Mouse (Mus musculus) forebrain, postnatal 0 days (tissue): ENCODE data around the gene Tanc2. TPM values are rescaled to one million over a fixed set of nuclear protein-coding genes. Genes with fewer than 3 reads are reported as not detected.
A peak's percentile ranks its signal among the peaks of the same experiment; 100 is the strongest.

Experiments used
- ATAC-seq: fragments of 200-750 bp; cut with Nextera tagmentation; 2 replicates; pipeline ENCODE4 v1.8.0; 2017; ENCODE audit warnings: mild to moderate bottlenecking, moderate library complexity
- DNase-seq: peaks from one replicate; pipeline ENCODE4 v3.0.0-alpha.2; 2015
- H3K27ac ChIP-seq: fragments of 300-500 bp; sonication (generic); 2 replicates; pipeline ENCODE4 v1.5.1; 2014; ENCODE audit warnings: low read depth, mild to moderate bottlenecking, antibody characterized with exemption, low read length, moderate library complexity, mixed read lengths
- H3K27me3 ChIP-seq: fragments of 300-500 bp; sonication (generic); 2 replicates; pipeline ENCODE4 v1.6.1; 2014; ENCODE audit warnings: mild to moderate bottlenecking, low read length, mixed read lengths; ENCODE audit not compliant: insufficient read depth
- H3K36me3 ChIP-seq: fragments of 300-500 bp; sonication (generic); 2 replicates; pipeline ENCODE4 v1.6.1; 2014; ENCODE audit warnings: mild to moderate bottlenecking, moderate library complexity; ENCODE audit not compliant: insufficient read depth
- H3K4me1 ChIP-seq: fragments of 300-500 bp; sonication (generic); 2 replicates; pipeline ENCODE4 v1.6.1; 2014; ENCODE audit warnings: antibody characterized with exemption; ENCODE audit not compliant: insufficient read depth
- H3K4me2 ChIP-seq: fragments of 300-500 bp; sonication (generic); 2 replicates; pipeline ENCODE4 v1.6.1; 2014; ENCODE audit warnings: low read depth, mild to moderate bottlenecking, moderate library complexity
- H3K4me3 ChIP-seq: fragments of 300-500 bp; sonication (generic); 2 replicates; pipeline ENCODE4 v1.5.1; 2014; ENCODE audit warnings: low read depth, low read length, mixed read lengths
- H3K9ac ChIP-seq: fragments of 300-500 bp; sonication (generic); 2 replicates; pipeline ENCODE4 v1.6.1; 2014; ENCODE audit warnings: mild to moderate bottlenecking
- H3K9me3 ChIP-seq: fragments of 300-500 bp; sonication (generic); 2 replicates; pipeline ENCODE4 v1.6.1; 2016; ENCODE audit warnings: low read length
- CTCF ChIP-seq: sonication (generic); IDR thresholded peaks from 2 replicates; pipeline ENCODE4 v1.5.1; 2016; ENCODE audit warnings: antibody characterized with exemption, control low read depth, low read depth
- WGBS: fragments of 180-500 bp; shearing (Covaris S2); extraction: QIAGEN DNeasy Blood & Tissue Kit; methylation state at CpG from one replicate; pipeline ENCODE4 v1.1.7; 2014; 5-methylcytosine and 5-hydroxymethylcytosine counted together
- polyA plus RNA-seq: library from polyadenylated mRNA; unstranded; fragments of >200 nt; fragmentation: Nextera tagmentation; extraction: Ambion mirVana; gene quantifications from 2 replicates; pipeline ENCODE4 v1.2.1, GENCODE M21; 2015
- total RNA-seq: library from RNA; depleted of rRNA; stranded (reverse); fragments of >200 nt; gene quantifications from 2 replicates; pipeline ENCODE4 v1.2.3, GENCODE M21; 2014

The Tanc2 gene
- total and polyA plus RNA-seq, 2 experiments from 2014 or later: 35.3 to 144 TPM

DNA sequence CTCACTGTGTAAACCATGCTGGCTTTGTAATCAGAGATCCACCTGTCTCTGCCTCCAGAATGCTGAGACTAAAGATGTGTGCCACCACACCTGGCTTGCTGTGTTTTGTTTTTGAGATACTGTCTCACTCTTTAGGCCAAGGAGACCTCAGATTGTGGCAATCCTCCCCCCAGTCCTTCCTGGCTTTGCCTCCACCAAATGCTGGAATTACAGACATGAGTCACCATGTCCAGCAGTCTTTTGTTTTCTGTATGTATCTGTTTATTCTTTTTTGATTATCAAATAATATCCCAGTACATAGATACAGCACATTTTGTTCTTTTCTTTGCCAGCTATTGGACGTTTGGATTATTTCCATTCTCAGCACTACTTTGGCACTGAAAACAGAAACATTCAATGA is 368.8 kb downstream of the Tanc2 start:
- Histone ChIP-seq H3K4me2 (no peak overlapping the region), H3K36me3 (no peaks in the 10 kb centered on the region), H3K9ac (no peak overlapping the region), H3K4me1 (no peaks in the 10 kb centered on the region), H3K27ac (no peak overlapping the region), H3K9me3 (no peaks in the 10 kb centered on the region), H3K27me3 (no peaks in the 10 kb centered on the region), H3K4me3 (no peak overlapping the region)
- no peak for TF ChIP-seq CTCF
- WGBS: 48% methylated on average over 1 of the region's 1 CpGs
- DNase-seq: no peak
- no peak for ATAC-seq

DNA sequence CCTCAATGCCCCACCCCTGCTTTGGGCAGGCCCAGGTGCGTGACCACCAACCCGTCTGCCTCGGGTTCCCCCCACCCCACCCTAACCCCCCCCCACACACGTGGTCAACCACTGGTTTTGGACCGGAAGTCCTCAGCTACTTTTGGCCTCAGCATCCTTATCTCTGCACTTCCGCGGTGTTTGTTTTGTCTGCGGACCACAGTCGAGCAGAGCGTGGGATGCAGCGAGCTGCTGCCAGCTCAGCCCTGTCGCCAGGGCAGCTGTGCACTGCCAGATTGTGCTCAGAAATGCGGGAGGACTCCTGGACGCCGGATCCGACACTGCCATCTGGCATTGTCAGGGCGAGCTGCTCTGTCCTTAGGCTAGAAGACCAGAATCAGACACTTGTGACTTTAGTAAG is 369.6 kb downstream of the Tanc2 start:
- Histone ChIP-seq H3K27me3 (no peaks in the 10 kb centered on the region), H3K4me1 (no peaks in the 10 kb centered on the region), H3K36me3 (no peaks in the 10 kb centered on the region), H3K9ac (no peak overlapping the region), H3K27ac (no peak overlapping the region), H3K9me3 (no peaks in the 10 kb centered on the region), H3K4me2 (no peak overlapping the region), H3K4me3 (no peak overlapping the region)
- WGBS: 38% methylated on average over 17 of the region's 17 CpGs
- DNase-seq (no peak), ATAC-seq (peak; percentile 66)
- no peak for TF ChIP-seq CTCF

DNA sequence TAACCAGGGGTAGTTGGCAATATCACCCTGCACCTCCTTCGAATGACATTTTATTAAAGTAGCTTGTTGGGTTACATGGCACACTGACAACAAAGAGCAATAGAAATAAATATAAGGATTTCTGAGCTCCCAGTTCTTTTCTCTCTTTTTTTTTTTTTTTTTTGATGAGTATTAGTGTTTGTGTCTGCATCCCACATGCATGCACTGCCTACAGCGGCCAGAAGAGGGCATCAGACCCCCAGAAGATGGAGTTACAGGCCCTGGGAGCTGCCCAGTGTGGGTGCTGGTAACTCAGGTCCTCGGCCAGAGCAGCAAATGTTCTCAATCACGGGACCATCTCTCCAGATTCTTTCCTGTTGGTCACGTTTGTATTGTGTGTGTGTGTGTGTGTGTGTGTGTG is 374.9 kb downstream of the Tanc2 start:
- H3K4me2 ChIP-seq: no peak overlapping the region
- H3K27ac ChIP-seq: no peak overlapping the region
- no peaks in the 10 kb centered on the region for H3K9me3 ChIP-seq
- DNase-seq (no peak), ATAC-seq (no peak)
- no peak overlapping the region for H3K4me3 ChIP-seq
- H3K9ac ChIP-seq: no peak overlapping the region
- H3K36me3 ChIP-seq: no peaks in the 10 kb centered on the region
- TF ChIP-seq CTCF: peak; percentile 38
- 71% methylated on average over 5 of the region's 5 CpGs for WGBS
- H3K4me1 ChIP-seq: peaks cover 5% of the 10 kb centered on the region; the same call in 1 of the 2 replicates
- no peaks in the 10 kb centered on the region; the same call in 1 of the 2 replicates for H3K27me3 ChIP-seq

DNA sequence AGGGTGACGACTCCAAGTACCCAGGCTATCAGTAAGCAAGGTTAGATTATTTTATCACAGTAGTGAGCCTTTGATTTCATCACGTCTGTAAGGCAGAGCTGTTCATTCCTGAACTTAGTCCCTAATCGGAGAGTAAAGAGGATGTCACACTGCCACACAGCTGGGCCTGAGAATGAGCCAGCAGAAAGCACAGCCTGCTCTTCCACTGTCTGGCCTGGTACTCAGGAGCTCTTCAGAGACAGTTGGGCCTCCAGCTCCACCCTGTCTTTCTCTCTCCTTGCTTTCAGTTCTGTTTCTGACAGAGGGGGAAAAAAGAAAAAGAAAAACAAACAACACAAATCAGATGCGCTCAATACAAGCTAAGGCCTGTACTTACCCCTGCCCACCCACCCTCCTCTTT is 376.5 kb downstream of the Tanc2 start:
- H3K27me3 ChIP-seq: no peaks in the 10 kb centered on the region; the same call in 1 of the 2 replicates
- H3K36me3 ChIP-seq: no peaks in the 10 kb centered on the region
- TF ChIP-seq CTCF: no peak
- ATAC-seq (no peak), DNase-seq (no peak)
- no peak overlapping the region for H3K4me3 ChIP-seq
- no peaks in the 10 kb centered on the region for H3K9me3 ChIP-seq
- H3K4me2 ChIP-seq: no peak overlapping the region
- no peak overlapping the region for H3K27ac ChIP-seq
- no peak overlapping the region for H3K9ac ChIP-seq
- WGBS: 71% methylated on average over 4 of the region's 4 CpGs
- H3K4me1 ChIP-seq: peaks cover 5% of the 10 kb centered on the region; the same call in 1 of the 2 replicates

DNA sequence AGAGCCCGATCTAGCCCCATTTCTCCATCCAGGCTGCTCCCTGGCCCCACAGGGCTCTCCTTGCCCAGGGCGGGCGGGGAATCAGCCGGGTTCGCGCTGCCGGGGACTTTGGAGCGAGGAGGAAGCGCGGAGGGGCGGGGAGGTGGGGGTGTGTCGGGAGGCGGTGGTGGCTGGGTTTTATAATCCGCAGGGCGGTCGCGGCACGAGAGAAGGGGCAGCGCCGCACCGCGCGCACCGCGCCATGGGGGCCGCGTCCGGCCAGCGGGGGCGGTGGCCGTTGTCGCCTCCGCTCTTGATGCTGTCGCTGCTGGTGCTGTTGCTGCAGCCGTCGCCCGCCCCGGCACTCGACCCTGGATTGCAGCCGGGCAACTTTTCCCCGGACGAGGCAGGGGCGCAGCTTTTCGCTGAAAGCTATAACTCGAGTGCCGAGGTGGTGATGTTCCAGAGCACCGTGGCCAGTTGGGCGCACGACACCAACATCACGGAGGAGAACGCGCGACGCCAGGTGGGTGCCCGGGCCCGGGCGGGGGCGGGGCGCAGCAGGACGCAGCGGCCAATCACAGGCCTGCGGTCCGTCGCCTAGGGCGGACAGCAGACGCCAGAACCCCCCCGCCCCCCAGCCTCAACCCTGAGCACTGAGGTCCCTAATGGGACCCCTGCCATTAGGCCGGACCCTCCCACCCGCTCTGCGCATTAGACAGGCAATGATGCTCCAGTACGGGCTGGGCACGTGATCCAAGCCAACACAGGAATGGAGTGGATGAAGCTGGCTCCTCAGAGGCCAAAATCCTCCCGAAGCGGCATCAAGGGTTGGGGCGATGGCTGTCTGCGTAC is 378.2 kb downstream of the Tanc2 start, which contains the start of gene Ace:
Ace (plus strand) TSS at position 205 of the 834 bp plus-strand sequence.
- Histone ChIP-seq H3K4me3 (peak within 1 kb of the TSS; percentile 51), H3K27ac (no peak within 1 kb of the TSS), H3K27me3 (no peaks in the 10 kb centered on the region; the same call in 1 of the 2 replicates), H3K4me2 (peak within 1 kb of the TSS; percentile 95), H3K4me1 (peaks cover 5% of the 10 kb centered on the region; the same call in 1 of the 2 replicates), H3K9ac (peak within 1 kb of the TSS; percentile 39), H3K36me3 (no peaks in the 10 kb centered on the region), H3K9me3 (no peaks in the 10 kb centered on the region)
- TF ChIP-seq CTCF: no peak
- WGBS: 2% methylated on average over 76 of the region's 76 CpGs
- ATAC-seq: peak; percentile 76
- peak; percentile 39 for DNase-seq

DNA sequence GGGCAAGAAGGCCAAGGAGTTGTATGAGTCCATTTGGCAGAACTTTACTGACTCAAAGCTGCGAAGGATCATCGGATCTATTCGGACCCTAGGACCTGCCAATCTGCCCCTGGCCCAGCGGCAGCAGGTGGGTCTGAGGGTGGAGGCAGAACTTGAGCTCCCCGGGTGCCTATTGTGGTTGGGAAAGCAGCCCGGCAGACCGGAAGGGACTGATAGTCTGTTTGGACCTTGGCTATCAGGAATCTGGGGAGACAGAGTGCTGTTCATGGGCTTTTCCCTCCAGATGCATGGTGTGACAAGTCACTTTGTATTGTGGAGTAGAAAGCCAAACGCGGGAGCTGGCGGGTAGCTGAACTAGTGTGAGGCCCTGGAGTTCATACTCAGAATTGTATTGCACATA is 379.2 kb downstream of the Tanc2 start:
- H3K27me3 ChIP-seq: no peaks in the 10 kb centered on the region; the same call in 1 of the 2 replicates
- H3K9me3 ChIP-seq: no peaks in the 10 kb centered on the region
- peak overlapping the region; percentile 95 for H3K4me2 ChIP-seq
- no peak for DNase-seq
- no peak overlapping the region for H3K9ac ChIP-seq
- no peaks in the 10 kb centered on the region for H3K36me3 ChIP-seq
- ATAC-seq: no peak
- TF ChIP-seq CTCF: no peak
- H3K27ac ChIP-seq: no peak overlapping the region
- H3K4me3 ChIP-seq: no peak overlapping the region
- peaks cover 5% of the 10 kb centered on the region; the same call in 1 of the 2 replicates for H3K4me1 ChIP-seq
- WGBS: 43% methylated on average over 10 of the region's 10 CpGs

DNA sequence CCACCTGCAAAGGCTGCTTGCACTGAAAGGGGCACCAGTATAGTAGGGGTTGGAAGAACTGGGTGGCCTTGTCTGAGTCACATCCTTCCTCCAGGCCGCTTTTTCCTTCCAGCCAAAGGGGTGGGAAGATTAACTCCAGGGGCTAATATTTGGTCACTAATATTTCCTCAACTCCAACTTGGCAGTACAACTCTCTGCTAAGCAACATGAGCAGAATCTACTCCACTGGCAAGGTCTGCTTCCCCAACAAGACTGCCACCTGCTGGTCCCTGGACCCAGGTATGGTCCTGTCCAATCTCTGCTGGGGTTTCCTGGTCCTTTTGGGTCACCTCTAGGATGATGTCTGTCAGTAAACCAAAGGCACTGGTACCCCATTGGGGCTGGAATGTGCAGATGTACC is 379.7 kb downstream of the Tanc2 start:
- Histone ChIP-seq H3K27ac (no peak overlapping the region), H3K9me3 (no peaks in the 10 kb centered on the region), H3K4me2 (no peak overlapping the region), H3K27me3 (no peaks in the 10 kb centered on the region; the same call in 1 of the 2 replicates), H3K4me1 (peaks cover 5% of the 10 kb centered on the region; the same call in 1 of the 2 replicates), H3K9ac (no peak overlapping the region), H3K36me3 (no peaks in the 10 kb centered on the region), H3K4me3 (no peak overlapping the region)
- 58% methylated on average over 1 of the region's 1 CpGs for WGBS
- ATAC-seq (no peak), DNase-seq (no peak)
- peak; percentile 56 for TF ChIP-seq CTCF
